Mouse (Mus musculus): ENCODE data around the gene Tmem245. TPM values are rescaled to one million over a fixed set of nuclear protein-coding genes. Genes with fewer than 3 reads are reported as not detected.

Gene Tmem245
- total and polyA plus RNA-seq, 3 experiments: 7.3 to 15.0 (median 7.7) TPM

- no peaks in the 10 kb centered on the region for H3K27me3 ChIP-seq (ENCODE audit: control insufficient read depth in 1 of 2, insufficient read depth in 2 of 2, low read length in 2 of 2)
- TF ChIP-seq MAFK (IDR thresholded peaks at IDR 0.05; ENCODE audit: borderline replicate concordance, low read depth, low read length): no peak
- no peak for TF ChIP-seq CHD1 (IDR thresholded peaks at IDR 0.05; ENCODE audit: low read depth, low read length)
- H3K4me3 ChIP-seq (ENCODE audit: control insufficient read depth in 1 of 2, insufficient read depth in 1 of 2, low read depth in 2 of 2, low read length in 2 of 2): no peak overlapping the region
- DNase-seq (ENCODE audit: low read depth, low spot score): no peak
- no peak overlapping the region for H3K27ac ChIP-seq (ENCODE audit: control insufficient read depth, low read depth, low read length)
- no peak overlapping the region for H3K9ac ChIP-seq (ENCODE audit: control insufficient read depth, low read depth, low read length, poor library complexity, severe bottlenecking)
- H3K36me3 ChIP-seq (ENCODE audit: control insufficient read depth in 1 of 2, insufficient read depth in 2 of 2, low read length in 2 of 2): peaks cover 2 to 19% of the 10 kb centered on the region in 2 experiments
- H3K79me2 ChIP-seq (ENCODE audit: control insufficient read depth, insufficient read depth, low read length, poor library complexity): no peaks in the 10 kb centered on the region
- H3K4me1 ChIP-seq (ENCODE audit: control insufficient read depth in 1 of 2, insufficient read depth in 2 of 2, low read length in 2 of 2): no peaks in the 10 kb centered on the region
- H3K9me3 ChIP-seq (replicated peaks; ENCODE audit: insufficient read depth, low read length): no peaks in the 10 kb centered on the region
These were observed 31.4 kb downstream of the Tmem245 start for GRCm38 (mm10) chr4:56915732-56916325.

GRCm38 (mm10) chr4:56914761-56915160, 32.5 kb downstream of the Tmem245 start:
- no peaks in the 10 kb centered on the region for H3K9me3 ChIP-seq (replicated peaks; ENCODE audit: insufficient read depth, low read length)
- TF ChIP-seq E2F4 (IDR thresholded peaks at IDR 0.05; ENCODE audit: borderline replicate concordance, low read depth, low read length) (no peak), GABPA (IDR thresholded peaks at IDR 0.05; ENCODE audit: low read depth, low read length) (no peak), ZKSCAN1 (IDR thresholded peaks at IDR 0.05; ENCODE audit: low read depth, low read length) (no peak), TAL1 (IDR thresholded peaks at IDR 0.05; ENCODE audit: low read length) (no peak), MYB (IDR thresholded peaks at IDR 0.05; ENCODE audit: low read depth, low read length) (no peak), UBTF (IDR thresholded peaks at IDR 0.05; ENCODE audit: borderline replicate concordance, insufficient read depth, low read depth, low read length) (no peak), KAT2A (conservative IDR thresholded peaks at IDR 0.05; ENCODE audit: low read depth, low read length) (no peak), CTCF (IDR thresholded peaks at IDR 0.05 in 2 of 3, conservative IDR thresholded peaks at IDR 0.05 in 1 of 3; ENCODE audit: control insufficient read depth in 1 of 3, insufficient read depth in 1 of 3, low read depth in 2 of 3, low read length in 3 of 3, poor library complexity in 1 of 3, severe bottlenecking in 1 of 3) (no peak), MXI1 (IDR thresholded peaks at IDR 0.05; ENCODE audit: low read depth, low read length) (no peak), RCOR1 (IDR thresholded peaks at IDR 0.05; ENCODE audit: low read depth, low read length) (no peak), ZNF384 (IDR thresholded peaks at IDR 0.05; ENCODE audit: low read depth, low read length) (no peak), BHLHE40 (IDR thresholded peaks at IDR 0.05; ENCODE audit: borderline replicate concordance, low read depth, low read length) (no peak), JUND (IDR thresholded peaks at IDR 0.05; ENCODE audit: low read depth, low read length) (no peak)
- H3K4me3 ChIP-seq (ENCODE audit: control insufficient read depth in 1 of 2, insufficient read depth in 1 of 2, low read depth in 2 of 2, low read length in 2 of 2): no peak overlapping the region
- H3K79me2 ChIP-seq (ENCODE audit: control insufficient read depth, insufficient read depth, low read length, poor library complexity): no peaks in the 10 kb centered on the region
- no peaks in the 10 kb centered on the region for H3K4me1 ChIP-seq (ENCODE audit: control insufficient read depth in 1 of 2, insufficient read depth in 2 of 2, low read length in 2 of 2)
- H3K9ac ChIP-seq (ENCODE audit: control insufficient read depth, low read depth, low read length, poor library complexity, severe bottlenecking): no peak overlapping the region
- no peak overlapping the region for H3K27ac ChIP-seq (ENCODE audit: control insufficient read depth, low read depth, low read length)
- no peaks in the 10 kb centered on the region for H3K27me3 ChIP-seq (ENCODE audit: control insufficient read depth in 1 of 2, insufficient read depth in 2 of 2, low read length in 2 of 2)
- peaks cover 0 to 14% of the 10 kb centered on the region in 2 experiments; a peak in 2 of 4 replicates for H3K36me3 ChIP-seq (ENCODE audit: control insufficient read depth in 1 of 2, insufficient read depth in 2 of 2, low read length in 2 of 2)
- no peak for DNase-seq (ENCODE audit: low read depth, low spot score)
